Mouse (Mus musculus) G1E (cell line): ENCODE data around the gene Lyrm1. TPM values are rescaled to one million over a fixed set of nuclear protein-coding genes. Genes with fewer than 3 reads are reported as not detected.

Experiments
- ATAC-seq: 2 replicates; pipeline ENCODE4 v1.8.0; 2016; ENCODE audit warnings: mild to moderate bottlenecking; ENCODE audit not compliant: insufficient number of reproducible peaks, poor library complexity, low FRiP score, severe bottlenecking; ENCODE audit errors: extremely low read depth
- DNase-seq: peaks from one replicate; pipeline ENCODE4 v3.0.0; 2012; ENCODE audit warnings: low spot score
- H3K27me3 ChIP-seq: 2 replicates; pipeline ENCODE4 v1.6.1; 2012; ENCODE audit warnings: mild to moderate bottlenecking, low read length, inconsistent platforms; ENCODE audit not compliant: insufficient read depth
- H3K36me3 ChIP-seq: replicated peaks from 2 replicates; pipeline ENCODE3; 2012; ENCODE audit warnings: mild to moderate bottlenecking, inconsistent platforms
- H3K4me1 ChIP-seq: 2 replicates; pipeline ENCODE4 v1.6.1; 2012; ENCODE audit warnings: low read depth, low read length, inconsistent platforms, mixed read lengths; ENCODE audit not compliant: insufficient read depth
- H3K4me3 ChIP-seq: 2 replicates; pipeline ENCODE4 v1.5.1; 2012; ENCODE audit warnings: low read depth, mild to moderate bottlenecking, inconsistent platforms, low read length, moderate library complexity, mixed read lengths
- H3K9me3 ChIP-seq: replicated peaks from 2 replicates; pipeline ENCODE4 v1.6.1; 2012; ENCODE audit warnings: inconsistent platforms
- CTCF ChIP-seq: IDR thresholded peaks from 2 replicates; pipeline ENCODE4 v1.5.1; 2012; ENCODE audit warnings: low read depth, low read length, inconsistent platforms, mixed read lengths
- GATA1 ChIP-seq: IDR thresholded peaks from 2 replicates; pipeline ENCODE4 v1.6.1; 2012; ENCODE audit warnings: borderline replicate concordance, low read length, inconsistent platforms, mixed read lengths
- GATA2 ChIP-seq: IDR thresholded peaks from 2 replicates; pipeline ENCODE4 v1.6.1; 2012; ENCODE audit warnings: low read depth, low read length, inconsistent platforms, borderline replicate concordance
- POLR2AphosphoS5 ChIP-seq: IDR thresholded peaks from 2 replicates; pipeline ENCODE4 v1.6.1; 2012; ENCODE audit warnings: low read depth, low read length, inconsistent platforms; ENCODE audit not compliant: insufficient replicate concordance
- TAL1 ChIP-seq: conservative IDR thresholded peaks from 2 replicates; pipeline ENCODE4 v1.6.1; 2012; ENCODE audit warnings: low read depth, low read length, inconsistent platforms, mixed read lengths
- polyA plus RNA-seq: library from polyadenylated mRNA; stranded (reverse); fragments of >175 nt; gene quantifications from 2 replicates; pipeline ENCODE4 v1.2.3, GENCODE M21; 2012
- total RNA-seq, 2 experiments: library from RNA; stranded (forward) in 1 of 2; stranded (reverse) in 1 of 2; fragments of 200-1000 nt in 1 of 2; fragments of >200 nt in 1 of 2; fragmentation: Nextera tagmentation in 1 of 2; gene quantifications; 2 replicates each; pipeline ENCODE4 v1.2.3; 2014 to 2017

Gene Lyrm1
- total and polyA plus RNA-seq, 3 experiments: 0.91 to 6.0 (median 2.4) TPM

DNA sequence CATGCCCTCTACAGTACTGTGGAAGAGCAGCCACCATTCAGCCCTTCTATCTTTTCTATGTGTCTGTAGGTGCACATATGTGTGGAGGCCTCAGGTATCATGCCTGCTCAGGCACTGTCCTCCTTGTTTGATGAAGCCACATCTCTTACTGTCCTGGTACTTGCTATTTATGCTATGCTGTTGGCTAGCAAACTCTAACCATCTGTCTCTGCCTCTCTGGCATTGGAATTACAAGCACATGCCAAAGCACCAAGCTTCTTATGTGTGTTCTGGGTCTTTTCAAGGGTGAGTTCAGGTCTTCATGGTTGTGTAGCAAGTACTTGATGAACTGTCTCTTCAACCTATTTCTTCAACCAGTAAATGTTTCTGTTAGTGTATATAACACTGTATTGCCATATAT is 40.7 kb downstream of the Lyrm1 start:
- no peak for ATAC-seq
- TF ChIP-seq CTCF (no peak), POLR2AphosphoS5 (no peak), GATA2 (no peak), TAL1 (no peak), GATA1 (no peak)
- no peaks in the 10 kb centered on the region for H3K4me1 ChIP-seq

DNA sequence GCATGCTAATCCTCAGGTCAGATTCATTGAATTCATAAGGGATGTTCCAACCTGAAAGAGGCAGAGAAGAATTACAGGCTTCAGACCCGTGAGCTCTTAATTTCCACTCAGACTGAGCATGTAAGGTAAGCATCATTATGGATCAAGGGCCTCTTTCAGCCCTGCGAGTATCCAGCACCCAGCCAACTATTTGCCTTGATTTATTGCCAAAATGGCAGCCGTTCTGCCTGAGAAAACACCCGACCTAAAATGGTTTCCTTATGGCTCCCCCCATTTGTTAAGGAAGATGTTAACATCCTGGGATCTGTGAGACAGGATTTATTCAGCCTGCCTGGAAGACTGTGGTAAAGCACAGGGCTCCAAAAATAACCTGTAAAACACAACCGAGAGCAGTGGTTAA is 41.4 kb downstream of the Lyrm1 start:
- DNase-seq (no peak), ATAC-seq (no peak)
- TF ChIP-seq POLR2AphosphoS5 (no peak), GATA1 (no peak), CTCF (no peak), TAL1 (no peak)
- Histone ChIP-seq H3K4me1 (no peaks in the 10 kb centered on the region), H3K36me3 (no peaks in the 10 kb centered on the region), H3K27me3 (peaks cover 7% of the 10 kb centered on the region; the same call in 1 of the 2 replicates), H3K9me3 (no peaks in the 10 kb centered on the region), H3K4me3 (no peak overlapping the region)

More for the DNA sequence above, 40.7 kb downstream of the Lyrm1 start:
- no peak for DNase-seq
- H3K4me3 ChIP-seq: no peak overlapping the region
- peaks cover 7% of the 10 kb centered on the region; the same call in 1 of the 2 replicates for H3K27me3 ChIP-seq
- H3K36me3 ChIP-seq: no peaks in the 10 kb centered on the region
- H3K9me3 ChIP-seq: no peaks in the 10 kb centered on the region

DNA sequence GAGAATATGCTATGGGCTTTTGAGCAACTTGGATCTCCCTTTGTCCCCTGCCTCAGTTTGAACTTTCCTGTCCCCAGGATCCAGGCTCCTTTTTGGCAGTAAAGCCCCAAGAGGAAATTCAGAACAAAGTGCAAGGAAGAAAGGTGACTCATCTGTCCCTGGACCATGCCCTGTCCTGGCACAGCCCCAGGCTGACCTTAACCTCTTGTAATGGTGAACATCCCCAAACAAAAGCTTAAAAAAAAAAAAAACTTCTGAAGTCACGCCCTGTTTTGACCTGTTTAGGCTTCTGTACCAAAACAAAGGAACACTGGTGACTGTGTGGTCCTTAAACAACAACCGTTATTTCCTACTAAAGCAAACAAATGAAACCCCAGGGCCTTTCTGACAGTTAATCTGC is 45.9 kb downstream of the Lyrm1 start:
- Histone ChIP-seq H3K4me1 (no peaks in the 10 kb centered on the region), H3K9me3 (no peaks in the 10 kb centered on the region), H3K4me3 (no peak overlapping the region), H3K36me3 (no peaks in the 10 kb centered on the region), H3K27me3 (peaks cover 8% of the 10 kb centered on the region)
- no peak for ATAC-seq
- no peak for TF ChIP-seq TAL1
- TF ChIP-seq GATA1: no peak
- TF ChIP-seq GATA2: no peak
- no peak for TF ChIP-seq CTCF
- TF ChIP-seq POLR2AphosphoS5: no peak
- no peak for DNase-seq

DNA sequence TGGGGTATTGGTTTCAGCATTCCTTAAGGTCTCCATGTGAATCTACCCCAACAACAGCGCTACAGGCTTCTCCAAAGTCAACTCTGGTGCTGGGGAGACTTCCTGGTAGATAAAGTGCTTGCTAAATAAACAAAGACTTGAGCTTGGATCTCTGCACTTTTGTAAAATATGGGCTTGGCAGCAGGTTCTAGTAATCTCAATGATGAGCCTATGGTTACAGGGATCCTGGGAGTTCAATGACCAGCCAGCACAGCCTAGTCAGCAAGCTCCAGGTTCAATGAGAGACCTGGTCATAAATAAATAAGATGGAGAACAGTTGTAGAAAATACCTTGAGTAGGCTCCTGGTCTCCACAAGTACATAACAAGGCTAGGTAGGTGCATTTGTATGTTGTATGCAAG is 58.4 kb downstream of the Lyrm1 start:
- H3K36me3 ChIP-seq: no peaks in the 10 kb centered on the region
- TF ChIP-seq CTCF: no peak
- H3K27me3 ChIP-seq: peaks cover 2% of the 10 kb centered on the region; the same call in 1 of the 2 replicates
- H3K4me1 ChIP-seq: no peaks in the 10 kb centered on the region
- H3K4me3 ChIP-seq: no peak overlapping the region
- H3K9me3 ChIP-seq: no peaks in the 10 kb centered on the region
- no peak for DNase-seq
- no peak for ATAC-seq

DNA sequence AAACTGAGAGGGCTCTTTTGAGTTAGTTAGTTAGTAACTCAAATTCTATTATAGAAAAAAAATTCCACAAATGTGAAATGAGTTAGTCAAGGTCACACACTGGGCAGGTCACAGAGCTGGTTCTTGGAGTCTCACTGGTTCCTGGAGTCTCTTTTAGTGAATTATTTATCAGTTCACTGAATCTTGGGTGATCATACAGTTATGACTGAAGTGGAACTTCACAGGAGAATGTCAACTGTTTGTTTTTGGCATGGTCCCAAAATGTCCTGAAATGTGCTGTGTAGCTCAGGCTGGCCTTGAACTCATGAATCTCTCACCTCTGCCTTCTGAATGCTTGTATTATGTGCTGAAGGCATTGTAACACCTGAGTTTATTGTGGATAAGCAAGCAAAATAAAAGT is 61.8 kb downstream of the Lyrm1 start:
- Histone ChIP-seq H3K4me1 (no peaks in the 10 kb centered on the region), H3K4me3 (no peak overlapping the region), H3K36me3 (no peaks in the 10 kb centered on the region), H3K27me3 (peaks cover 7% of the 10 kb centered on the region; the same call in 1 of the 2 replicates), H3K9me3 (no peaks in the 10 kb centered on the region)
- DNase-seq: no peak
- TF ChIP-seq GATA2: no peak
- no peak for TF ChIP-seq GATA1
- no peak for TF ChIP-seq TAL1
- TF ChIP-seq CTCF: no peak
- TF ChIP-seq POLR2AphosphoS5: no peak
- ATAC-seq: no peak

DNA sequence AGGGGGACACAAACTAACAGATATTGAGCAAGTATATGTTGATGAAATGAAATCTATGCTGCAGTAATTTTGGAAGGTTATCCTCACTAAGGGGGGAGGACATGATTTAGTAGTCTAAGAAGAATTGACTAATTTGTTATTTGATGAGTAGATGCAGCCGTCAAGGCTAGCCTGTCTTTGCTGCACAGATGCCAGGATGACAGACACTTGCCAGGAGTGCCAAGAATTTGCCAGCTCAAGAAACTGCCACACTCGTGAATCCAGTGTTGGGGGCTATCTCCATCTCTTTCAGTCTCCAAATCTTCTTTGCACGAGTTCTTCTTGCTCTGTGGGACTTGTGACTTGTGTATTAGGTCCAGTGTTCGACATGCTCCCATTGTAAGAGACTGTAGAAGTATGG is 63.4 kb downstream of the Lyrm1 start:
- no peak for DNase-seq
- Histone ChIP-seq H3K27me3 (peaks cover 10% of the 10 kb centered on the region; the same call in 1 of the 2 replicates), H3K36me3 (no peaks in the 10 kb centered on the region), H3K4me3 (no peak overlapping the region), H3K9me3 (no peaks in the 10 kb centered on the region), H3K4me1 (no peaks in the 10 kb centered on the region)
- ATAC-seq: no peak
- no peak for TF ChIP-seq TAL1
- TF ChIP-seq CTCF: no peak
- no peak for TF ChIP-seq GATA2
- TF ChIP-seq POLR2AphosphoS5: no peak
- TF ChIP-seq GATA1: no peak

DNA sequence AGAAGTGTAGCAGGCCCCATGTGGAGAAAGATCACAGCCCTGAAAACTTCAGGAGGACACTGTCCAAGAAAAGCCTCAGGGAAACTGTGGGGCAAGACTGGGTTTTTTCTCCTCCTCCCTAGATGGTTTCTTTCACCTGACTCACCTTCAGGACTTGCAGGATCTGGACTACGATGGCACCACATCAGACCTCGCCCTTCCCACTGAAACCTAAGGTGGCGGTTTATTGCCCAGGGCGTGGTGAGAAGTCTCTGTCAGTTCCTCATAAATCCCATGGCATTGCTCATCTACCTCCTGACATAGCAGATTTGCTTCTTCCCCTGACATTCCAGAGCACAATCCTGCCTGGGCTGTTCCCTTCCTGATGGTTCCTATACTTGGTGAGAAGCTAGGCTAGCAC is 63.8 kb downstream of the Lyrm1 start:
- TF ChIP-seq TAL1 (no peak), GATA1 (no peak), GATA2 (no peak), POLR2AphosphoS5 (no peak), CTCF (no peak)
- no peak overlapping the region for H3K4me3 ChIP-seq
- ATAC-seq (no peak), DNase-seq (no peak)
- H3K9me3 ChIP-seq: no peaks in the 10 kb centered on the region
- H3K36me3 ChIP-seq: no peaks in the 10 kb centered on the region
- peaks cover 10% of the 10 kb centered on the region; the same call in 1 of the 2 replicates for H3K27me3 ChIP-seq
- H3K4me1 ChIP-seq: no peaks in the 10 kb centered on the region
